Mouse (Mus musculus) kidney, embryonic 14.5 days (tissue): ENCODE data around the gene Shc1. TPM values are rescaled to one million over a fixed set of nuclear protein-coding genes. Genes with fewer than 3 reads are reported as not detected.

Experiments used
- ATAC-seq: fragments of 200-750 bp; cut with Nextera tagmentation; 2 replicates; pipeline ENCODE4 v1.8.0; 2017; ENCODE audit warnings: moderate number of reproducible peaks, mild to moderate bottlenecking, moderate TSS enrichment, moderate library complexity; ENCODE audit not compliant: low FRiP score, low TSS enrichment
- H3K27ac ChIP-seq: fragments of 300-500 bp; sonication (generic); 2 replicates; pipeline ENCODE4 v1.5.1; 2014; ENCODE audit warnings: low read depth, mild to moderate bottlenecking, low read length, moderate library complexity, mixed read lengths
- H3K27me3 ChIP-seq: fragments of 300-500 bp; sonication (generic); 2 replicates; pipeline ENCODE4 v1.6.1; 2014; ENCODE audit warnings: mild to moderate bottlenecking, low read length; ENCODE audit not compliant: control insufficient read depth, insufficient read depth
- H3K36me3 ChIP-seq: fragments of 300-500 bp; sonication (generic); 2 replicates; pipeline ENCODE4 v1.6.1; 2014; ENCODE audit warnings: low read length, mixed read lengths; ENCODE audit not compliant: control insufficient read depth, insufficient read depth
- H3K4me1 ChIP-seq: fragments of 300-500 bp; sonication (generic); 2 replicates; pipeline ENCODE4 v1.6.1; 2014; ENCODE audit warnings: low read length, mixed read lengths; ENCODE audit not compliant: control insufficient read depth, insufficient read depth
- H3K4me2 ChIP-seq: fragments of 300-500 bp; sonication (generic); replicated peaks from 2 replicates; pipeline ENCODE4 v1.6.1; 2014; ENCODE audit warnings: low read depth, mild to moderate bottlenecking, low read length
- H3K4me3 ChIP-seq: fragments of 300-500 bp; sonication (generic); 2 replicates; pipeline ENCODE4 v1.5.1; 2014; ENCODE audit warnings: mild to moderate bottlenecking, low read length
- H3K9ac ChIP-seq: fragments of 300-500 bp; sonication (generic); 2 replicates; pipeline ENCODE4 v1.6.1; 2014; ENCODE audit warnings: low read depth, mild to moderate bottlenecking, low read length, moderate library complexity
- H3K9me3 ChIP-seq: fragments of 300-500 bp; sonication (generic); 2 replicates; pipeline ENCODE4 v1.6.1; 2016; ENCODE audit warnings: low read length; ENCODE audit not compliant: control insufficient read depth
- WGBS: fragments of 180-500 bp; shearing (Covaris S2); extraction: QIAGEN DNeasy Blood & Tissue Kit; methylation state at CpG from one replicate; pipeline ENCODE4 v1.1.7; 2014; 5-methylcytosine and 5-hydroxymethylcytosine counted together
- polyA plus RNA-seq: library from polyadenylated mRNA; unstranded; fragments of >200 nt; fragmentation: Nextera tagmentation; extraction: Ambion mirVana; gene quantifications from 2 replicates; pipeline ENCODE4 v1.2.1, GENCODE M21; 2014

Shc1 gene
- polyA plus RNA-seq, 1 experiment from 2014 or later, result 64.0 TPM

- H3K4me1 ChIP-seq, result 0 out of 2 replicates have a peak, but pooled peaks cover 3% of the 10 kb centered on the region
- H3K27ac ChIP-seq, result no peak overlapping the region
- H3K9me3 ChIP-seq, result no peaks in the 10 kb centered on the region
- WGBS, result 81% methylated on average over 7 of the region's 7 CpGs
- peaks cover 6% of the 10 kb centered on the region; the same call in 1 of the 2 replicates for H3K36me3 ChIP-seq
- no peak for ATAC-seq
- H3K9ac ChIP-seq, result no peak overlapping the region
- no peaks in the 10 kb centered on the region for H3K27me3 ChIP-seq
- H3K4me3 ChIP-seq, result no peak overlapping the region
- H3K4me2 ChIP-seq, result no peak overlapping the region
These were observed 54.0 kb downstream of the Shc1 start for GRCm38 (mm10) chr3:89472280-89472679.

GRCm38 (mm10) chr3:89473838-89474237 lies 55.6 kb downstream of the Shc1 start:
- Histone ChIP-seq H3K27me3 (no peaks in the 10 kb centered on the region), H3K9me3 (no peaks in the 10 kb centered on the region), H3K27ac (no peak overlapping the region), H3K4me2 (no peak overlapping the region), H3K9ac (no peak overlapping the region), H3K36me3 (no peaks in the 10 kb centered on the region; the same call in 1 of the 2 replicates), H3K4me3 (no peak overlapping the region), H3K4me1 (0 out of 2 replicates have a peak, but pooled peaks cover 3% of the 10 kb centered on the region)
- 78% methylated on average over 6 of the region's 6 CpGs for WGBS
- ATAC-seq, result no peak

GRCm38 (mm10) chr3:89479055-89479454 lies 60.8 kb downstream of the Shc1 start:
- no peaks in the 10 kb centered on the region for H3K36me3 ChIP-seq
- H3K27ac ChIP-seq, result no peak overlapping the region
- no peak for ATAC-seq
- no peaks in the 10 kb centered on the region for H3K4me1 ChIP-seq
- no peak overlapping the region for H3K9ac ChIP-seq
- H3K27me3 ChIP-seq, result no peaks in the 10 kb centered on the region
- H3K9me3 ChIP-seq, result no peaks in the 10 kb centered on the region
- WGBS, result 71% methylated on average over 6 of the region's 6 CpGs
- no peak overlapping the region for H3K4me2 ChIP-seq
- H3K4me3 ChIP-seq, result no peak overlapping the region

Other genes starting within 250 kb of the Shc1 start
- 84.6 and 107 TPM in 2 replicates for gene Scamp3, start 241.0 kb upstream of the Shc1 start, polyA plus RNA-seq
- 34.5 and 49.3 TPM in 2 replicates for gene Fam189b, start 235.3 kb upstream of the Shc1 start, polyA plus RNA-seq
- 32.0 and 37.4 TPM in 2 replicates for gene Gba, start 215.5 kb upstream of the Shc1 start, polyA plus RNA-seq
- 12.5 and 13.2 TPM in 2 replicates for gene Thbs3, start 203.3 kb upstream of the Shc1 start, polyA plus RNA-seq
- gene Mtx1, start 191.4 kb upstream of the Shc1 start, polyA plus RNA-seq, result 217 and 259 TPM in 2 replicates
- 8.0 and 13.6 TPM in 2 replicates for gene Muc1, start 189.4 kb upstream of the Shc1 start, polyA plus RNA-seq
- gene Krtcap2, start 172.5 kb upstream of the Shc1 start, polyA plus RNA-seq, result 321 and 407 TPM in 2 replicates
- gene Trim46, start 172.1 kb upstream of the Shc1 start, polyA plus RNA-seq, result 2.8 and 3.6 TPM in 2 replicates
- gene Dpm3, start 159.1 kb upstream of the Shc1 start, polyA plus RNA-seq, result 134 and 200 TPM in 2 replicates
- 55.1 and 64.1 TPM in 2 replicates for gene Slc50a1, start 147.9 kb upstream of the Shc1 start, polyA plus RNA-seq
- 45.4 and 58.8 TPM in 2 replicates for gene Efna1, start 137.3 kb upstream of the Shc1 start, polyA plus RNA-seq
- 9.7 and 10.1 TPM in 2 replicates for gene Efna3, start 95.5 kb upstream of the Shc1 start, polyA plus RNA-seq
- gene Efna4, start 80.4 kb upstream of the Shc1 start, polyA plus RNA-seq, result 30.1 and 36.6 TPM in 2 replicates
- gene Adam15, start 68.4 kb upstream of the Shc1 start, polyA plus RNA-seq, result 35.9 and 47.1 TPM in 2 replicates
- 0.18 and 0.30 TPM in 2 replicates for gene Dcst2, start 56.5 kb upstream of the Shc1 start, polyA plus RNA-seq
- gene Dcst1, start 53.2 kb upstream of the Shc1 start, polyA plus RNA-seq, result 0.63 and 1.5 TPM in 2 replicates
- gene Zbtb7b, start 23.7 kb upstream of the Shc1 start, polyA plus RNA-seq, result 1.8 and 2.2 TPM in 2 replicates
- not detected in 2 replicates for gene Lenep, start 15.7 kb upstream of the Shc1 start, polyA plus RNA-seq
- 19.6 and 24.9 TPM in 2 replicates for gene Flad1, start 6.6 kb upstream of the Shc1 start, polyA plus RNA-seq
- gene Cks1b, start 60 bp upstream of the Shc1 start, polyA plus RNA-seq, result 632 and 773 TPM in 2 replicates
- gene Pygo2, start 11.8 kb downstream of the Shc1 start, polyA plus RNA-seq, result 45.7 and 53.0 TPM in 2 replicates
- gene Pbxip1, start 18.3 kb downstream of the Shc1 start, polyA plus RNA-seq, result 15.5 and 19.4 TPM in 2 replicates
- gene Pmvk, start 36.1 kb downstream of the Shc1 start, polyA plus RNA-seq, result 53.8 and 60.4 TPM in 2 replicates
- 1.4 and 2.1 TPM in 2 replicates for gene Kcnn3, start 101.7 kb downstream of the Shc1 start, polyA plus RNA-seq